Mouse (Mus musculus): ENCODE results near the gene Gstp1. TPM values are rescaled to one million over a fixed set of nuclear protein-coding genes. Genes with fewer than 3 reads are reported as not detected.

Gene Gstp1
- 196 TPM for total RNA-seq (2023)

GRCm38 (mm10) chr19:4037788-4038232 is at the start of gene Gstp1:
Gene Gstp1 (minus strand): TSS chr19:4037985.

GRCm38 (mm10) chr19:4081394-4081793 is 43.6 kb upstream of the Gstp1 start, which contains the start of gene Cabp2:
Gene Cabp2 (plus strand): TSS chr19:4081578.

GRCm38 (mm10) chr19:4059069-4059740 is 21.4 kb upstream of the Gstp1 start, which contains the start of gene Gstp3:
Gene Gstp3 (minus strand): TSS chr19:4059569.

GRCm38 (mm10) chr19:4045966-4046865 is 8.4 kb upstream of the Gstp1 start, which contains the start of gene Gstp2:
Gene Gstp2 (minus strand): TSS chr19:4046023.

GRCm38 (mm10) chr19:4012432-4013022 is 25.3 kb downstream of the Gstp1 start, which contains the start of gene Ndufv1:
Gene Ndufv1 (minus strand): TSS chr19:4012806.

GRCm38 (mm10) chr19:4003112-4003511 is 34.7 kb downstream of the Gstp1 start, which contains the start of gene Doc2g:
Gene Doc2g (plus strand): TSS chr19:4003313.

GRCm38 (mm10) chr19:4000119-4000900 is 37.5 kb downstream of the Gstp1 start, which contains the start of the genes Nudt8 and Gm49405:
Gene Nudt8 (plus strand): TSS chr19:4000580.
Gene Gm49405 (plus strand): TSS chr19:4000626.

GRCm38 (mm10) chr19:3992416-3992815 is 45.4 kb downstream of the Gstp1 start, which contains the start of gene Tbx10:
Gene Tbx10 (plus strand): TSS chr19:3992752.

GRCm38 (mm10) chr19:3986334-3986733 is 51.5 kb downstream of the Gstp1 start, which contains the start of gene Acy3:
Gene Acy3 (plus strand): TSS chr19:3986570.

Other genes starting within 250 kb of the Gstp1 start
- gene Chka, start 186.2 kb downstream of the Gstp1 start, total RNA-seq (2023), result 62.4 TPM
- 58.1 TPM for gene Tcirg1, start 130.9 kb downstream of the Gstp1 start, total RNA-seq (2023)
- gene Ndufs8, start 125.2 kb downstream of the Gstp1 start, total RNA-seq (2023), result 53.0 TPM
- 0.86 TPM for gene Aldh3b1, start 108.2 kb downstream of the Gstp1 start, total RNA-seq (2023)
- 27.8 TPM for gene Unc93b1, start 102.8 kb downstream of the Gstp1 start, total RNA-seq (2023)
- gene Aldh3b3, start 79.3 kb downstream of the Gstp1 start, total RNA-seq (2023), result not detected
- gene Aldh3b2, start 65.7 kb downstream of the Gstp1 start, total RNA-seq (2023), result not detected
- gene Acy3, start 51.4 kb downstream of the Gstp1 start, total RNA-seq (2023), result not detected
- not detected for gene Tbx10, start 45.2 kb downstream of the Gstp1 start, total RNA-seq (2023)
- gene Nudt8, start 37.4 kb downstream of the Gstp1 start, total RNA-seq (2023), result 9.0 TPM
- gene Gm49405, start 37.4 kb downstream of the Gstp1 start, total RNA-seq (2023), result 1.7 TPM
- gene Doc2g, start 34.7 kb downstream of the Gstp1 start, total RNA-seq (2023), result 3.0 TPM
- 85.1 TPM for gene Ndufv1, start 25.2 kb downstream of the Gstp1 start, total RNA-seq (2023)
- gene Gstp2, start 8.0 kb upstream of the Gstp1 start, total RNA-seq (2023), result 21.0 TPM
- 32.9 TPM for gene Gstp3, start 21.6 kb upstream of the Gstp1 start, total RNA-seq (2023)
- gene Cabp2, start 43.6 kb upstream of the Gstp1 start, total RNA-seq (2023), result not detected
- 186 TPM for gene Cdk2ap2, start 59.2 kb upstream of the Gstp1 start, total RNA-seq (2023)
- 314 TPM for gene Pitpnm1, start 62.0 kb upstream of the Gstp1 start, total RNA-seq (2023)
- gene Aip, start 87.9 kb upstream of the Gstp1 start, total RNA-seq (2023), result 151 TPM
- gene Gpr152, start 101.8 kb upstream of the Gstp1 start, total RNA-seq (2023), result 0.80 TPM
- gene Cabp4, start 106.0 kb upstream of the Gstp1 start, total RNA-seq (2023), result 1.1 TPM
- gene Coro1b, start 110.6 kb upstream of the Gstp1 start, total RNA-seq (2023), result 129 TPM
- 260 TPM for gene Ptprcap, start 115.6 kb upstream of the Gstp1 start, total RNA-seq (2023)
- gene Rps6kb2, start 125.4 kb upstream of the Gstp1 start, total RNA-seq (2023), result 35.8 TPM
- gene Carns1, start 137.5 kb upstream of the Gstp1 start, total RNA-seq (2023), result 69.3 TPM
- 305 TPM for gene Tbc1d10c, start 153.3 kb upstream of the Gstp1 start, total RNA-seq (2023)
- 351 TPM for gene Ppp1ca, start 154.1 kb upstream of the Gstp1 start, total RNA-seq (2023)
- gene Rad9a, start 163.7 kb upstream of the Gstp1 start, total RNA-seq (2023), result 45.2 TPM
- 143 TPM for gene Clcf1, start 176.3 kb upstream of the Gstp1 start, total RNA-seq (2023)
- gene AC109138.7, start 176.4 kb upstream of the Gstp1 start, total RNA-seq (2023), result not detected
- gene Pold4, start 193.9 kb upstream of the Gstp1 start, total RNA-seq (2023), result 66.6 TPM
- 18.6 TPM for gene Ssh3, start 231.2 kb upstream of the Gstp1 start, total RNA-seq (2023)
- 20.5 TPM for gene Ankrd13d, start 245.2 kb upstream of the Gstp1 start, total RNA-seq (2023)

Measured in CD4-positive naive resting alpha-beta T cell, adult 57 days (primary cell).